Mouse (Mus musculus): Measurements from ENCODE around the gene Dapk3. TPM values are rescaled to one million over a fixed set of nuclear protein-coding genes. Genes with fewer than 3 reads are reported as not detected.

Gene Dapk3
- polyA plus RNA-seq, 1 experiment = not detected

DNA sequence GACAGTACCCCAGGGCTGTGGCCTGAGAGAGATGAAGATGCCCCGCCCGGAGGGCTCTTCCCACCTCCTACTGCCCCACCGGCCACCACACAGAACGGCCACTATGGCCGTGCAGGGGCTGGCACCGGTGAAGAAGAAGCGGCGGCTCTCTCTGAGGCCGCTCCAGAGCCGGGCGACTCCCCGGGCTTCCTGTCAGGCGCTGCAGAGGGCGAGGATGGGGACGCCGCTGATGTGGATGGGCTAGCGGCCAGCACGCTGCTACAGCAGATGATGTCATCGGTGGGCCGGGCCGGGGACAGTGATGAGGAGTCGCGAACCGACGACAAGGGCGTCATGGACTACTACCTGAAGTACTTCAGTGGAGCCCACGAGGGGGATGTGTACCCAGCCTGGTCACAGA lies 38.1 kb upstream of the Dapk3 start:
- Histone ChIP-seq H3K27ac (ENCODE audit: insufficient read depth, low read depth, low read length) (no peak overlapping the region), H3K4me1 (ENCODE audit: control insufficient read depth, insufficient read depth, low read length) (peaks cover 71% of the 10 kb centered on the region), H3K4me3 (ENCODE audit: insufficient read depth, low read depth, low read length) (no peak overlapping the region)
- TF ChIP-seq CTCF (IDR thresholded peaks at IDR 0.05; ENCODE audit: insufficient read depth, low read depth, low read length) = no peak
- TF ChIP-seq POLR2A (IDR thresholded peaks at IDR 0.05; ENCODE audit: insufficient read depth, low read depth, low read length) = no peak
- WGBS = 84% methylated on average over 27 of the region's 27 CpGs

DNA sequence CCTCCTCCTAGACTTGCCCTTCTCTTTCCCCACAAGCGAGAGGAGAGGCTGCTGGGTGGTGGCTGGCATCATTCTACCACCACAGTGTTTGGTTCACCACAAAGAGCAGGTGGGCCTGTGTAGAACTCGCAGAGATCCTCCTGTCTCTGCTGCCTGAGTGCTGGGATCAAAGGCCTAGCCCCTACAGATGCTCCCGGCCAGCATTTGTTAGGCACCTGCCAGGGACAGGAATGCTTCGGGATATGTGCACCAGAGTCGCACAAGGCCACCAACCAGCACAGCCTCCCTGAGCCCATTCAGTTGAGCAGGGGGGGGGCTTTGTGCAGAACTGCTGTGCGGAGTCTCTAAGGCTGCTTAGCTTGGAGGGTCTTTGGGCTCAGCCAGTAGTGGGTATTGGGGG lies 37.5 kb upstream of the Dapk3 start:
- TF ChIP-seq CTCF (IDR thresholded peaks at IDR 0.05; ENCODE audit: insufficient read depth, low read depth, low read length) = no peak
- TF ChIP-seq POLR2A (IDR thresholded peaks at IDR 0.05; ENCODE audit: insufficient read depth, low read depth, low read length) = no peak
- no peak overlapping the region for H3K4me3 ChIP-seq (ENCODE audit: insufficient read depth, low read depth, low read length)
- 0 out of 2 replicates have a peak overlapping the region, but pooled peaks have one; percentile 7 for H3K27ac ChIP-seq (ENCODE audit: insufficient read depth, low read depth, low read length)
- WGBS = 79% methylated on average over 6 of the region's 6 CpGs
- H3K4me1 ChIP-seq (ENCODE audit: control insufficient read depth, insufficient read depth, low read length) = peaks cover 66% of the 10 kb centered on the region

DNA sequence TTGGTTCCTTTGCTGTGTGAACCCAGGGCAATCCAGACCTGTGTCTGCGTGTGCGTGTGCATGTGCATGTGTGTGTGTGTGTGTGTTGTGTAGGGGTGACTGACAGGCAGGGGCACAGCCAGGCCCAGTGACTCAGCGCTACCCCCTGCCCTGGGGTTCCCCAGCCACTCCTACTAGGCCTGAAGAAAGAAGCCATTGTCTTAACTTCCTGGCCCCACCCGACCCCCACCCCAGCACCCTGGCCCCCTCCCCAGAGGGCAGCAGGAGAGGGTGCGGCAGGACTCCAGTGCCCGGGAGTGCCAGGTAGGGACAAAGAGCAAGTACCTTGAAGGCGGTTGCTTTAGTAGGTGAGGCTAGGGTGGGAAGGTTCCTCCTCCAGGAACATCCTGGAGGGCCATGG lies 37.0 kb upstream of the Dapk3 start:
- WGBS = 55% methylated on average over 7 of the region's 7 CpGs
- Histone ChIP-seq H3K4me1 (ENCODE audit: control insufficient read depth, insufficient read depth, low read length) (peaks cover 62% of the 10 kb centered on the region), H3K27ac (ENCODE audit: insufficient read depth, low read depth, low read length) (peak overlapping the region; percentile 65), H3K4me3 (ENCODE audit: insufficient read depth, low read depth, low read length) (no peak overlapping the region; the same call in 1 of the 2 replicates)
- no peak for TF ChIP-seq POLR2A (IDR thresholded peaks at IDR 0.05; ENCODE audit: insufficient read depth, low read depth, low read length)
- TF ChIP-seq CTCF (IDR thresholded peaks at IDR 0.05; ENCODE audit: insufficient read depth, low read depth, low read length) = no peak

DNA sequence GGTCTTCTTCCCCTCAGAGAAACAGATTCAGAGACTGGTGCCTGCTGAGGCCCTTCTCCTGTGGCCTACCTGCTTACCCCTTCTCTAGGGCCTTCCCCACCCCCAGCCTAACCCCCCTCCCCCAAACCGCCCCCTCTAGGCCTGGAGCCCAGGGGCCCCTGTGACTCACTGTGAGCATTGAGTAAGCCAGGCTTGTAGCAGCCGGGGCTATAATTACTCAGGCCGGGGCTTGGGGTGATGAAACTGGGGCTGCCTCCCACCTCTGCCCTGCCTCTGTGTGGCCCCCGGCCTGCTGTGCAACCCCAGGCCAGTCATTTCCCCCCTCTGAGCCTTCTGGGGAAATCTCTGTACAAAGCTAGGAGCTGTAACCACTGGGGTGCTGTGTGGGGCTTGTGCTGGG lies 36.5 kb upstream of the Dapk3 start:
- Histone ChIP-seq H3K27ac (ENCODE audit: insufficient read depth, low read depth, low read length) (peak overlapping the region; percentile 79), H3K4me3 (ENCODE audit: insufficient read depth, low read depth, low read length) (peak overlapping the region; percentile 17; the same call in 1 of the 2 replicates), H3K4me1 (ENCODE audit: control insufficient read depth, insufficient read depth, low read length) (peaks cover 58% of the 10 kb centered on the region)
- TF ChIP-seq POLR2A (IDR thresholded peaks at IDR 0.05; ENCODE audit: insufficient read depth, low read depth, low read length) (no peak), CTCF (IDR thresholded peaks at IDR 0.05; ENCODE audit: insufficient read depth, low read depth, low read length) (no peak)
- WGBS = 31% methylated on average over 4 of the region's 4 CpGs

DNA sequence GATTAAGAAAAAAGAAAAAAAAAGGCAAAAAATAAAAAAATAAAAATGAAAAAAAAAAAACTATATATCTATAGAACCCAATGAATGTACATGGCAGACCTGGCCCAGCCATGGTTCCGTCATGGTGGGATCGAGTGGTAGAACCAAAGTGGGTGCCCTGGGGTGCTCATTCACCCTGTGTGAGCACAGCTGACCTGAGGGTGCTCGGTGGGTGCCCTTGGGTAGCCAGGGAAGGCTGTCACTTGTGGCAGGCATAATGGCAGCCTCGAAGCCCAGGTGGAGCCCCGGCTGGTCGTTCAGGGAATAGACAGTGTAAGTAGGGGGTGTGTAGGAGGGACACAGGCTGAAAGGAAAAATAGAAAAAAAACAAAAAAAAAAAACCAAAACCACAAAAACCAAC lies 31.5 kb upstream of the Dapk3 start:
- Histone ChIP-seq H3K4me1 (ENCODE audit: control insufficient read depth, insufficient read depth, low read length) (peaks cover 15% of the 10 kb centered on the region), H3K27ac (ENCODE audit: insufficient read depth, low read depth, low read length) (no peak overlapping the region), H3K4me3 (ENCODE audit: insufficient read depth, low read depth, low read length) (no peak overlapping the region)
- 50% methylated on average over 6 of the region's 6 CpGs for WGBS
- TF ChIP-seq CTCF (IDR thresholded peaks at IDR 0.05; ENCODE audit: insufficient read depth, low read depth, low read length) (no peak), POLR2A (IDR thresholded peaks at IDR 0.05; ENCODE audit: insufficient read depth, low read depth, low read length) (no peak)

DNA sequence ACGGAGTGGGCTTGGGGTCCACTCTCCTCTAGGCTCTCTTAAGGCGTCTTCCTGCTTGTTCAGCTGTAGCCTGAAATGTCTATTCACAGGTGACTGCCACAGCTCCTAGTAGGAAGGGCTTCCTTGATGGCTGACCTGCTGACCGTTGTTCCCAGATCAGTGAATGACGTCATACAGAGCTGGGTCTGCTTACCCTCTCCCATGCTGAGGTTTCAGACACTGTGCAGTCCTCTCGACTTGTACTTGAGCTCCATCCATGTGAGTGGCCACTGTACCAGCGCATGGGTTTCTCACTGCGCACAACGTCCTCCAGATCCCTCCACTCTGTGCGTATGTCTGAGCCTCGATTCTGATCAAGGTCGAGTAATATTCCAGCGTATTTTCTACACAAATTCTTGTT lies 30.2 kb upstream of the Dapk3 start:
- Histone ChIP-seq H3K27ac (ENCODE audit: insufficient read depth, low read depth, low read length) (no peak overlapping the region), H3K4me3 (ENCODE audit: insufficient read depth, low read depth, low read length) (no peak overlapping the region), H3K4me1 (ENCODE audit: control insufficient read depth, insufficient read depth, low read length) (peaks cover 4% of the 10 kb centered on the region; the same call in 1 of the 2 replicates)
- TF ChIP-seq POLR2A (IDR thresholded peaks at IDR 0.05; ENCODE audit: insufficient read depth, low read depth, low read length) (no peak), CTCF (IDR thresholded peaks at IDR 0.05; ENCODE audit: insufficient read depth, low read depth, low read length) (no peak)
- WGBS = 72% methylated on average over 12 of the region's 12 CpGs

DNA sequence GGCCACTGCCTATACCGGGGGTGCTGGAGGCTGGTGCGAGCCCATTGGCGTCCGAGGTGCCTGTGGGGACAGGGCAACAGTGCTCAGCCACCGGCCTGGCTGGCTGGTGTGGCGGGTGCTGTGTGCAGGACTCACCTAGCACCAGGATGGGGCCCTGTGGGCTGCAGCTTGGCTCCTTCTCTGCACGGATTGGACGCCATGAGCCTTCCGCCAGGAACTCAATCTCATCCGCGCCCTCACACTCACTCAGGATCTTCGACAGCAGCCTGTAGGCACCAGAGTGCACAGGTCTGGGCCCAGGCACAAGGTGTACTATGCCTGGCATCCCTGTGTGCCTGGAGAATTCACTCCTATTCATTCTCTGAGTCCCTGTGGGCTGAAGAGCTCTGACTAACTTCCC lies 28.5 kb upstream of the Dapk3 start:
- H3K4me3 ChIP-seq (ENCODE audit: insufficient read depth, low read depth, low read length) = no peak overlapping the region
- peaks cover 4% of the 10 kb centered on the region; the same call in 1 of the 2 replicates for H3K4me1 ChIP-seq (ENCODE audit: control insufficient read depth, insufficient read depth, low read length)
- TF ChIP-seq POLR2A (IDR thresholded peaks at IDR 0.05; ENCODE audit: insufficient read depth, low read depth, low read length) (no peak), CTCF (IDR thresholded peaks at IDR 0.05; ENCODE audit: insufficient read depth, low read depth, low read length) (no peak)
- 87% methylated on average over 12 of the region's 12 CpGs for WGBS
- H3K27ac ChIP-seq (ENCODE audit: insufficient read depth, low read depth, low read length) = 0 out of 2 replicates have a peak overlapping the region, but pooled peaks have one; percentile 8

DNA sequence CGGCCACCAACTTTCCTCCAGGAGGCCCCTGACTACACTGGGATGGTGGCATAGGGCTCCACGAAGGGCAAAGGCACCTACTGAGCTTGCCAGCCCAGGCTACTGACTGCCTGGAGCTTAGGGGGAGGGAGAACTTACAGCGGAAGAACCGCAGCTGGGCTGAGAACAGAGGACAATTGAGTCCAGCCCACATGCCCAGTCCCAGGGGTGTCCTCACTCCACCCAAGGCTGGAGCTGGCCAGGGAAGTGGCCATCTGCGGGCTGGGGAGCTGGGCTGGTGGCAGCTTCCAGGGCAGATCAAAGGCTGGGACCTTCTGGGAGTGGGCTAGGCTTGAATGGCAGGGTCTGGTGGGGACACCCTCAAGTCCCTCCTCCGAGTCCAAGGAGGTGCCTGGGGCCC lies 28.1 kb upstream of the Dapk3 start:
- H3K4me3 ChIP-seq (ENCODE audit: insufficient read depth, low read depth, low read length) = no peak overlapping the region

DNA sequence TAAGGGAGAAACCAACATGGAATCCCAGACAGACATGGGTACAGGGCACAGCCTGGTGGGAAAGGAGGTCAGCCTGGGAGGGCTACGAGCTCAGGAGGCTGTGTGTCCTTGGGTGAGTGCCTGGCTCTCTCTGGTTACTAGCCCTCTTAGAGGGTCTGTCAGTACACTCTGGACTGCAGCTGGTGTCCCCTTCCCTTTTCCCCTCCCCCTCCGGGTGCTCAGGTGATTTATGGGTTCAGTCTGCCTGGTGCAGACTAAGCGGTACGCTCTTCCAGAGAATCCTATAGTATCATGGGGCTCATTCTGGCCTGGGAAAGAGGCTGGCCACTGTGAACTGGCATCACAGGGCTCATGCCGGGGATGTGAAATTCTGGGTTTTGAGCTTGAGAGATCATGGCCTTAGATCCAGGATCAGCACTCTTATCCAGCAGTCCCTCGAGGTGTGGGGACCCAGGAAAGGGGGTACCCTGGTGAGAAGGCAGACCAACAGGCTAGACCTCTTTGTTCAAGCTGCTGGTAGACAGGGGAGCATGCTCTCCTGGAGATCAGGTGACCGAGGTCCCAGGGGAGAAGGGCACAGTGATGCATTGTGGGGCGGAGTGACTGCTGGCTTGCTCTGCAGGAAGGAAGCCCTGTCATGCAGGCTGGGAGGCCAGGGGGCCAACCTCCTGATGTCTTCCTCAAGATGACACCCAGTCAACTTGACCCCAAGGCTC lies 21.0 kb upstream of the Dapk3 start:
- H3K4me3 ChIP-seq (ENCODE audit: insufficient read depth, low read depth, low read length) = no peak overlapping the region
- TF ChIP-seq POLR2A (IDR thresholded peaks at IDR 0.05; ENCODE audit: insufficient read depth, low read depth, low read length) (no peak), CTCF (IDR thresholded peaks at IDR 0.05; ENCODE audit: insufficient read depth, low read depth, low read length) (no peak)
- WGBS = 88% methylated on average over 8 of the region's 8 CpGs
- H3K27ac ChIP-seq (ENCODE audit: insufficient read depth, low read depth, low read length) = no peak overlapping the region
- H3K4me1 ChIP-seq (ENCODE audit: control insufficient read depth, insufficient read depth, low read length) = peaks cover 29% of the 10 kb centered on the region; the same call in 1 of the 2 replicates

More for the DNA sequence above, 28.1 kb upstream of the Dapk3 start:
- WGBS = 66% methylated on average over 6 of the region's 6 CpGs
- peaks cover 4% of the 10 kb centered on the region; the same call in 1 of the 2 replicates for H3K4me1 ChIP-seq (ENCODE audit: control insufficient read depth, insufficient read depth, low read length)
- peak overlapping the region; percentile 8; the same call in 1 of the 2 replicates for H3K27ac ChIP-seq (ENCODE audit: insufficient read depth, low read depth, low read length)
- TF ChIP-seq CTCF (IDR thresholded peaks at IDR 0.05; ENCODE audit: insufficient read depth, low read depth, low read length) (no peak), POLR2A (IDR thresholded peaks at IDR 0.05; ENCODE audit: insufficient read depth, low read depth, low read length) (no peak)

All from olfactory bulb, adult 2 months (tissue).